ENCODE assay signal across 13 mouse cellular contexts in the genomic region with DNA sequence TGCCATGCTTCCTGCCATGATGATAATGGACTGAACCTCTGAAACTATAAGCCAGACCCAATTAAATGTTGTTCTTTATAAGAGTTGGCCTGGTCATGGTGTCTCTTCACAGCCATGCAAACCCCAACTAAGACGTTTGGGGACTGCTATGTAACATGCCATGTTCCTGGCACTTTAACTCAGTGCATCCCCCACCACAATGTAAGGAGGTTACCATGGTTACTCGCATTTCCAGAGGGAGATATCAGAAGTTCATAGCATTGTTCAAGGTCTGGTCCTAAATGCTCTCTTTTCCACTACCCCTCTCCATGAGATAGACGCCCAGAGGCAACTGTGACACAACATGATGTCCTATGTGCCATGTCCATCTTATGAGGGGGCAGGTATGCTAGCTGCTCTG.
"Had no signal": no experiment of that assay in that cellular context is flagged by ENCODE, and none has a peak within 500 bp of the region (broad histone marks: within the 10 kb centered on the region; RNA-seq: fewer than 3 reads in every experiment).

No protein-coding gene starts in this region.

- H3K36me3 ChIP-seq: limb, embryonic 15.5 days; liver, embryonic 12.5 days; midbrain, embryonic 12.5 days; neural tube, embryonic 13.5 days; stomach, embryonic 15.5 days had no signal

- H3K9me3 ChIP-seq: limb, embryonic 15.5 days; liver, embryonic 12.5 days; midbrain, embryonic 12.5 days; neural tube, embryonic 13.5 days; stomach, embryonic 15.5 days had no signal

- DNase-seq: kidney, adult 8-10 months; kidney, postnatal 25 days; lung, embryonic 14.5 days; lung, postnatal 10 days; lung, postnatal 4 days; retina, postnatal 1 day; thymus, adult 2 months; thymus, postnatal 25 days had no signal

- H3K4me3 ChIP-seq: limb, embryonic 15.5 days; liver, embryonic 12.5 days; midbrain, embryonic 12.5 days; neural tube, embryonic 13.5 days; stomach, embryonic 15.5 days had no signal

- H3K9ac ChIP-seq: limb, embryonic 15.5 days; liver, embryonic 12.5 days; lung, embryonic 14.5 days; midbrain, embryonic 12.5 days; neural tube, embryonic 13.5 days; stomach, embryonic 15.5 days had no signal

- ATAC-seq: liver, embryonic 12.5 days had no signal

- H3K4me2 ChIP-seq: limb, embryonic 15.5 days; liver, embryonic 12.5 days; lung, embryonic 14.5 days; midbrain, embryonic 12.5 days; neural tube, embryonic 13.5 days; stomach, embryonic 15.5 days had no signal

- H3K27ac ChIP-seq: limb, embryonic 15.5 days; liver, embryonic 12.5 days; midbrain, embryonic 12.5 days; neural tube, embryonic 13.5 days; stomach, embryonic 15.5 days had no signal

- H3K27me3 ChIP-seq: limb, embryonic 15.5 days; liver, embryonic 12.5 days; midbrain, embryonic 12.5 days; neural tube, embryonic 13.5 days; stomach, embryonic 15.5 days had no signal

- H3K4me1 ChIP-seq: limb, embryonic 15.5 days; liver, embryonic 12.5 days; midbrain, embryonic 12.5 days; neural tube, embryonic 13.5 days; stomach, embryonic 15.5 days had no signal
